ENCODE assay signal across 35 mouse cellular contexts in genomic region chr2:129092810-129093209, GRCm38 (mm10). TPM values are rescaled to one million over a fixed set of nuclear protein-coding genes. Genes with fewer than 3 reads are reported as not detected.
DNase-seq lines count a peak whose midpoint lies in the region; TF ChIP-seq lines count a peak whose summit lies in the region.
"Had no signal": no experiment of that assay in that cellular context is flagged by ENCODE, and none has a peak within 500 bp of the region (broad histone marks: within the 10 kb centered on the region; RNA-seq: fewer than 3 reads in every experiment).

No protein-coding gene starts in this region.

- no peak for TF ChIP-seq CTCF in gastrocnemius, adult 2 months (IDR thresholded peaks at IDR 0.05)

- DNase-seq in gastrocnemius, adult 2 months = peak; percentile 54
- no peak for DNase-seq in gastrocnemius, postnatal 4 days (ENCODE audit: low spot score in 2 of 2)
- peak; percentile 57 for DNase-seq in right cerebral cortex, adult 18-20 months
- DNase-seq in right cerebral cortex, postnatal 25 days = no peak
- peak; percentile 54 for DNase-seq in brain, adult 2 months (ENCODE audit: low read depth, low spot score)
- DNase-seq in skeletal muscle tissue, adult 2 months (ENCODE audit: low read depth, low spot score) = peak; percentile 15
- DNase-seq in urinary bladder, postnatal 10 days (ENCODE audit: low spot score) = no peak
- no peak for DNase-seq in layer of hippocampus, adult 8-10 months (ENCODE audit: low spot score in 2 of 2)
- DNase-seq: adrenal gland, adult 8-10 months; cerebellum, adult 11 months; cerebellum, adult 9-10 months; cerebellum, postnatal 36 days; embryo, embryonic 11 days; heart, adult 11 months; kidney, adult 8-10 months; kidney, postnatal 4 days; layer of hippocampus, adult 9-11 months; liver, embryonic 13.5 days; lung, adult 18-20 months; lung, postnatal 4 days; right cerebral cortex, postnatal 14 days; thymus, adult 2 months; thymus, postnatal 36 days had no signal

- no peak overlapping the region for H3K27ac ChIP-seq in gastrocnemius, adult 2 months
- H3K27ac ChIP-seq: embryonic facial prominence, embryonic 13.5 days; heart, embryonic 10.5 days; heart, embryonic 15.5 days; hindbrain, embryonic 12.5 days; kidney, postnatal 0 days; liver, embryonic 13.5 days; midbrain, embryonic 12.5 days; neural tube, embryonic 13.5 days; stomach, postnatal 0 days had no signal

- no peak overlapping the region for H3K4me3 ChIP-seq in gastrocnemius, adult 2 months
- H3K4me3 ChIP-seq: embryonic facial prominence, embryonic 13.5 days; erythroblast, embryonic 14.5 days; heart, embryonic 10.5 days; heart, embryonic 15.5 days; hindbrain, embryonic 12.5 days; liver, embryonic 13.5 days; megakaryocyte, embryonic 14.5 days; midbrain, embryonic 12.5 days; neural tube, embryonic 13.5 days had no signal

- intact Hi-C loops in gastrocnemius, adult 2 months (cut with DNase I) = no loop called here

RNA-seq across cellular contexts. Expression of gene Polr1b, which starts 8.0 kb away (rescaled TPM):
- 10 to 100 TPM; 11.6 to 13.2 TPM for total RNA-seq in gastrocnemius, adult 2 months (2021)
- 10 to 100 TPM; 16.4 to 17.8 TPM for total RNA-seq in gastrocnemius, postnatal 4 days (2021)
- total RNA-seq in layer of hippocampus, adult 8-10 months (2022) = 10 to 100 TPM; 19.7 to 22.1 (median 21.2) TPM

RNA-seq across cellular contexts. Expression of gene Ttl, which starts 27.1 kb away (rescaled TPM):
- 1 to 10 TPM; 5.8 to 10.0 TPM for total RNA-seq in gastrocnemius, adult 2 months (2021)
- total RNA-seq in gastrocnemius, postnatal 4 days (2021) = 10 to 100 TPM; 17.0 to 18.3 TPM
- total RNA-seq in layer of hippocampus, adult 8-10 months (2022) = 10 to 100 TPM; 32.4 to 37.3 (median 35.4) TPM

RNA-seq across cellular contexts. Expression of gene Chchd5, which starts 36.7 kb away (rescaled TPM):
- 1 to 10 TPM; 9.2 to 9.4 TPM for total RNA-seq in gastrocnemius, adult 2 months (2021)
- 10 to 100 TPM; 13.5 to 15.2 TPM for total RNA-seq in gastrocnemius, postnatal 4 days (2021)
- total RNA-seq in layer of hippocampus, adult 8-10 months (2022) = 10 to 100 TPM; 11.8 to 14.3 (median 12.4) TPM

RNA-seq across cellular contexts. Expression of gene Vinac1, which starts 44.8 kb away (rescaled TPM):
- not detected for total RNA-seq in gastrocnemius, adult 2 months (2021)
- under 1 TPM; 0.05 to 0.18 TPM for total RNA-seq in gastrocnemius, postnatal 4 days (2021)
- total RNA-seq in layer of hippocampus, adult 8-10 months (2022) = under 1 TPM in 1 of 4 experiments, not detected in 3; 0.11 TPM
- total RNA-seq: gastrocnemius, adult 8-10 months; heart, postnatal 25 days had no signal

Comparison
In these comparisons a context has a peak if more than half of its experiments do, and no peak if none do; other contexts are left out.
1. DNase-seq: peak in gastrocnemius, adult 2 months (single experiment), right cerebral cortex, adult 18-20 months (single experiment), brain, adult 2 months (single experiment) and skeletal muscle tissue, adult 2 months (single experiment); none in gastrocnemius, postnatal 4 days (0 of 2), right cerebral cortex, postnatal 25 days (single experiment), urinary bladder, postnatal 10 days (single experiment) and layer of hippocampus, adult 8-10 months (0 of 2).